Comparison of ENCODE assay signal across 18 mouse cellular contexts in genomic region chr12:78522176-78522575, GRCm38 (mm10).
"Had no signal": no experiment of that assay in that cellular context is flagged by ENCODE, and none has a peak within 500 bp of the region (broad histone marks: within the 10 kb centered on the region; RNA-seq: fewer than 3 reads in every experiment).

No protein-coding gene starts in this region.

- H3K9me3 ChIP-seq: liver, embryonic 15.5 days; lung, embryonic 15.5 days; megakaryocyte, embryonic 14.5 days; midbrain, embryonic 13.5 days; midbrain, embryonic 15.5 days; neural tube, embryonic 12.5 days; stomach, embryonic 15.5 days had no signal

- ATAC-seq: liver, postnatal 0 days; lung, postnatal 0 days; midbrain, embryonic 13.5 days; midbrain, embryonic 15.5 days had no signal

- H3K27me3 ChIP-seq: liver, embryonic 15.5 days; lung, embryonic 15.5 days; megakaryocyte, embryonic 14.5 days; midbrain, embryonic 13.5 days; midbrain, embryonic 15.5 days; neural tube, embryonic 12.5 days; stomach, embryonic 15.5 days had no signal

- DNase-seq: liver, postnatal 0 days; lung, adult 2 months; lung, postnatal 14 days; lung, postnatal 36 days; right cerebral cortex, postnatal 14 days; thymus, postnatal 14 days; thymus, postnatal 36 days had no signal

- H3K9ac ChIP-seq: liver, embryonic 15.5 days; liver, postnatal 0 days; lung, embryonic 15.5 days; midbrain, embryonic 13.5 days; midbrain, embryonic 15.5 days; neural tube, embryonic 12.5 days; stomach, embryonic 15.5 days had no signal

- H3K4me1 ChIP-seq: liver, embryonic 15.5 days; lung, embryonic 15.5 days; megakaryocyte, embryonic 14.5 days; midbrain, embryonic 13.5 days; midbrain, embryonic 15.5 days; neural tube, embryonic 12.5 days; stomach, embryonic 15.5 days had no signal

- H3K4me3 ChIP-seq: liver, embryonic 15.5 days; lung, embryonic 15.5 days; megakaryocyte, embryonic 14.5 days; midbrain, embryonic 13.5 days; midbrain, embryonic 15.5 days; neural tube, embryonic 12.5 days; stomach, embryonic 15.5 days had no signal

- H3K4me2 ChIP-seq: liver, embryonic 15.5 days; lung, embryonic 15.5 days; midbrain, embryonic 11.5 days; midbrain, embryonic 13.5 days; midbrain, embryonic 15.5 days; neural tube, embryonic 12.5 days; stomach, embryonic 15.5 days had no signal

- H3K27ac ChIP-seq: liver, embryonic 15.5 days; lung, embryonic 15.5 days; macrophage; midbrain, embryonic 13.5 days; midbrain, embryonic 15.5 days; neural tube, embryonic 12.5 days; stomach, embryonic 15.5 days; stomach, postnatal 0 days had no signal

- H3K36me3 ChIP-seq: liver, embryonic 15.5 days; lung, embryonic 15.5 days; midbrain, embryonic 13.5 days; midbrain, embryonic 15.5 days; neural tube, embryonic 12.5 days; stomach, embryonic 15.5 days had no signal
